Mouse (Mus musculus) right cerebral cortex, postnatal 4 days (tissue): ENCODE data around the gene Olfr384.
"Not testable (repeated sequence)": the region's sequence is repeated elsewhere in the genome, so short reads cannot be mapped to it uniquely, and the experiment has no call there.

Source experiments
- DNase-seq: peaks from one replicate; pipeline ENCODE4 v3.0.0-alpha.2; 2022

Gene Olfr384

DNA sequence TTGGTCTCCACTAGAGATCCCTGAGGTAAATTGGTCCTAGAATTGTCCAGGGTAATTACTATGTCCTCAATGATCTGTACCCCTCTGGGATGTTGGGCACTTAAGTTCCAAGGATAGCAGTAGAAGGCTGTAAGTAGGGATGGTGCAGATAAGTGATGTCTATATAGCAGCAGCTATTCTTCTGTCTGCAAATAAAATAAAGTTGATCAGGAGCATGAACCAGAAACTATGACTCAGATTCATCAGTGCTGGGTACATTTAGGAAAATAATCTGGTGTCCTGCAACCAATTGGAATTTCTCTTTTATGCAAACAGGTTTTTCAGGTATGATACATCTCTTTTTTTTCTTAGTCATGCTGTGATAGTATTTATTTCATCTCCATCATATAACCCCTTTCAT lies at the start of gene Olfr384:
Gene Olfr384 (plus strand): TSS at position 301 of the 400 bp plus-strand sequence.
- no peak for DNase-seq

DNA sequence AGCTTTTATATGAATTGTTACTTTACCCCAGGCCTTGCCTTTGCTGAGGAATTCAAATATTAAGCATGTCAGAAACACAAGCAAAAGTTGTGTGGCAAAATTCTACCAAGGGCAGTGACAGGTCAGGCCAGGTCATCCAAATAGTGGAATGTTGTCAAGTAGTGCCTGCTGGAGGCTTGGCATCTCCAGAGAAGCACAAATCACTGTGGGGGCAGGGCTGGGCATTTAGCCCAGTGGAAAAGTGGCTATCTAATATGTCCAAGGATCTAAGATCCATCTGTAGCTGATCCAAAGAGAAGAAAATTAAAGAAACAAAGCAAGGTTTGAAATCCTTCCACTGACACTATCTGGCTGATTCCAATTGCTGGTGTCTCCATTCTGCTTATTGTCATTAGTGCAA lies 18.5 kb upstream of the Olfr384 start:
- DNase-seq = no peak

DNA sequence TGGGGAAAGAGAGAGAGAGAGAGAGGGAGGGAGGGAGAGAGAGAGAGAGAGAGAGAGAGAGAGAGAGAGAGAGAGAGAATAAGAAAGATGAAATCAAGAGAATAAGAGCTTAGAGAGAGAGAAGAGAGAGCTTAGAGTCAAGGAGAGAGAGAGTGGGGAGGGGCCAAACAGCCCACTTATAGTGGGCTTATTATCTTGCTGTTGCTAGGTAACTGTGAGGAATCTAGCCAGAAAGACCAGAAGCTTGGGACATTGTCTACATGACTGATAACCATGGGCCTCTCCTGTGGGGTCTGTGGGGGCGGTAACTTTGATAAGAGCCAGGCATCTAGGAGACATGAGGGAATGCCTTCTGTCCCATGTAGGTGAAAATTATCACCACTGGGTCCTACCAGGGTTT lies 15.2 kb upstream of the Olfr384 start:
- DNase-seq = not testable (repeated sequence)

GRCm38 (mm10) chr11:73592908-73593307 lies 5.5 kb upstream of the Olfr384 start, which contains the start of gene Olfr385:
Olfr385 (minus strand) TSS chr11:73593008.
- DNase-seq = no peak
